Mouse (Mus musculus) liver, embryonic 14.5 days (tissue): ENCODE data around the gene Fzr1.
A peak's percentile ranks its signal among the peaks of the same experiment; 100 is the strongest.

Experiments used
- CTCF ChIP-seq: IDR thresholded peaks from 2 replicates; pipeline ENCODE4 v1.5.1; 2016; ENCODE audit warnings: antibody characterized with exemption, low read depth, control low read depth
- EP300 ChIP-seq: IDR thresholded peaks from 2 replicates; pipeline ENCODE4 v1.6.1; 2016; ENCODE audit warnings: antibody characterized with exemption, low read depth

DNA sequence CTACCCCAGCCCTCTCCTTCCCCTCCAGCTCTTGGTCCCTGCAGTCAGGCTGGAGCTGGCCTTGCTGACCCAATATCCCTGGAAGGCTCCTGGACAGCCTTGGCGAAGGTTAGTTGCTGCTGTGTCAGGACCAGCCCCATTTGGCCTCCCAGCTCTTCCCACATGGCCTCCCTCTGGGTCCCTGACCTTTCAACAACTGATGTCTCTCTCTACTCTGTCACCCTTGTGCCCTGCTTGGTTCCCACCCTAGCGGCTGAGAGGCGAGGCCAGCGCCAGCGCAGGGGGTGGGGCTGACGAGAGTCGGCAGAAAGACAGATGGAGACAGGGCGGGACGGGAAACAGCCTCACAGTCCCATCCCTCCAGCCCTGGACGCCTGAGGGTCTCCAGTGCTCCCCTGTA, 49.9 kb downstream of the Fzr1 start, which contains the start of gene Tbxa2r:
- TF ChIP-seq CTCF (peak; percentile 36), EP300 (no peak)
